Mouse (Mus musculus) cortical plate, adult 2 months (tissue): ENCODE data around the gene Tfrc.

Experiments used
- CTCF ChIP-seq: fragments of 200-500 bp; IDR thresholded peaks from 2 replicates; pipeline ENCODE4 v1.5.1; 2011; ENCODE audit warnings: mild to moderate bottlenecking, control low read depth, low read length; ENCODE audit not compliant: insufficient read depth; ENCODE audit errors: extremely low read depth
- POLR2A ChIP-seq: fragments of 200-500 bp; IDR thresholded peaks from 2 replicates; pipeline ENCODE4 v1.6.1; 2011; ENCODE audit warnings: mild to moderate bottlenecking, low read length, control low read depth; ENCODE audit not compliant: insufficient read depth; ENCODE audit errors: extremely low read depth

DNA sequence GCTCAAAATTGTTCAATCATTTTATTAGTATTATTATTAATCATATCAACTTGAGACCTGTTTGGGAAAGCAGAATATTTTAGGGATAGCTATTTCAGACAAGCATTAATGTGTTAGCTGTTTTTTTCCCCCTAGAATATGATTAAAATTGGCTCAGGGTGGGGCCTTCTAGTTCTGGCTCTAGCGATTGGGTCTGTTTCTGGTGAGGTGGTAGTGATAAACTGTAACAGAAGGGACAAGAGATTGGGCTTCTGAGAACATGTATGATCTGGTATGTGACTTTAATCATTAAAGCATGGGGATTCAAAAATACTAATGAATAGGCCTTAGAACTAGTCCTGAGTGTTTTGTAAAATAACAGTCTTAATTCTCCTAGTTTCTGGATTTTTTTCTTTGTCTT is 3.3 kb downstream of the Tfrc start:
- TF ChIP-seq POLR2A (no peak), CTCF (no peak)
